Mouse (Mus musculus) MN1 (cell line): Measurements from ENCODE around the gene Hoxc9.

Source experiments
- DNase-seq: peaks from one replicate; pipeline ENCODE4 v3.0.0-alpha.2; 2016; ENCODE audit warnings: low spot score

The Hoxc9 gene

GRCm38 (mm10) chr15:102956906-102957305 is 19.3 kb upstream of the Hoxc9 start:
- DNase-seq, result no peak

GRCm38 (mm10) chr15:102959663-102960191 is 16.5 kb upstream of the Hoxc9 start:
- no peak for DNase-seq

DNA sequence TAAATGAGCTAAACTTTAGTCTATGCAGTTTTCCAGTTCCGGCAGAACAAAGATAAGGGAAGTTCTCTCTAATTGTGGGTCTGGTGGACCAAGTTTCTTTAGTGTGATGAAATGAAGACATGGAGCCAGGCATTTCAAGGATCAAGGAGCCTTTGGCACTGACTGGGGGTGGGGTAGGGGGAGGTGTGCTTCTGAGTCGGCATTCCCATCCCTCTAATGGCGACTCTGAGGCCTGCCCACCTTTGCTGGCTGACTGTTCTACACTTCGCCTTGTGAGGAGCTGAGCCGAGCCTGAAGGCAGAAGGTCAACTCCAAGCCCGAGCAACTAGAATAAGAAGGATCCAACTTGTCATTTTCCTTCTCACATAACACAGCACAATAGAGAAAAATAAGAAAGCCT is 14.5 kb upstream of the Hoxc9 start:
- DNase-seq, result no peak

GRCm38 (mm10) chr15:102962492-102962891 is 13.7 kb upstream of the Hoxc9 start:
- DNase-seq, result no peak

DNA sequence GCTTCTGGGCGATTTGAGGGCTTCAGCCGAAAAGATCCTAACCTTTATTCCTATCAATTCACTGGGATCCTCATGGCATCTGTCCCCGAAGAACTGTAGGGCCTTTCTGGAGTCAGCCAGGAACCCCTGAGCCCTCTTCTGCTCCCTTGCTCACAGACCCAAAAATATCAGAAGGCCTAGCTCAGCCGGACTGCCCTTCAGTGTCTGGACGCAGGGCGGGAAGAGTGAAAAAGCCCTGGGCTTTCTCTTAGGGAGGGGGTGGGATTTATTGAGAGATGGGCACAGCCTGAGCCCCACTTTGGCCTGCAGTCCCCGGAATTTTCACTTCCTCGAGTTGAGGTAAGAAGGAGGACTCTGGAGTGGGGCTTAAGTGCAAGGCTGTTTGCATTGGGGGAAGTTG is 13.0 kb upstream of the Hoxc9 start:
- no peak for DNase-seq

DNA sequence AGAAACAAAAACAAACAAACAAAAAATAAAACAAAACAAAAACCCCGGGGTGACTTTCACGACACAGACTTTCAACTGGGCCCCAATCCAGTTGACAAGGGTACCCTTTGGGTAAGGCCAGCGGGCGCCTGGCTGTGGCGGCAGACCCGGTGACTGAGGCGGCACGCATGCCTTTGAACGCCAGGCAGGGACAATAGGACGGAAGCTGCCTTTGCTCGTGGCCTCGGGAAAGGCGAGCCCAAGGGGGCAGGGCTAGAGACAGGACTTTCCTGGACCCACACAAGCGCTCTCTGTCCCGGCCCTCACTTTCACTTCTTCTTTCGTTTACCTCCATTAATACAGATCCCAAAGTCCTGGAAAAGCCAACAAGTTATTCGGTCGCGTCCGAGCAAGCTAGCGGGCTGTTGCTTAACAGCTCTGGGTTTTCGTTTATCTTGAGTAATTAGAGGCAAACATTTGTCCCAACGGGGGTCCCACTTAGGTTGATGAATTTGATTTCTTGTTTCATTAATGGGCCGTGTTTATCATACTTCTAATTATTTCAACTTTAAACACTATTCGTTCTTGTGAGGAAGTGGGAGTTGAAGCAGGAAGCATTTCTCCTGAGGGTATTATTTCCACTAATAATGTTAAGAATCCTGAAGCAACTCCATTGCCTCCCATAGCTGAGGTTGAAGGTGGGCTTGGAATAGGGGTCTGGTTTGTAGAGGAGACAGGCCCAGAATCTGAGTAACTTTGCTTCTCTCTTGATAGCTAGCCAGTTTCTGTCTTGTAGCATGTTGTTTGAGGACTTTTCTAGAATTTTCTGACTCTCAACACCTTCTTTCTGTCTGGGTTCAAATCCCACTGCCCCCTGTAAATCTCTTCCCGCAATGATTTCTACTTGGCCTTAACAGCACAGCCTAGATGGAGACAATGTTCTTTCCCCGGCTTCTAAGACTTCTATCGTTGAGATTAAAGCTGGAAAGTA is 12.3 kb upstream of the Hoxc9 start:
- DNase-seq, result peak; percentile 79

GRCm38 (mm10) chr15:102965003-102965891 is 11.0 kb upstream of the Hoxc9 start:
- no peak for DNase-seq

DNA sequence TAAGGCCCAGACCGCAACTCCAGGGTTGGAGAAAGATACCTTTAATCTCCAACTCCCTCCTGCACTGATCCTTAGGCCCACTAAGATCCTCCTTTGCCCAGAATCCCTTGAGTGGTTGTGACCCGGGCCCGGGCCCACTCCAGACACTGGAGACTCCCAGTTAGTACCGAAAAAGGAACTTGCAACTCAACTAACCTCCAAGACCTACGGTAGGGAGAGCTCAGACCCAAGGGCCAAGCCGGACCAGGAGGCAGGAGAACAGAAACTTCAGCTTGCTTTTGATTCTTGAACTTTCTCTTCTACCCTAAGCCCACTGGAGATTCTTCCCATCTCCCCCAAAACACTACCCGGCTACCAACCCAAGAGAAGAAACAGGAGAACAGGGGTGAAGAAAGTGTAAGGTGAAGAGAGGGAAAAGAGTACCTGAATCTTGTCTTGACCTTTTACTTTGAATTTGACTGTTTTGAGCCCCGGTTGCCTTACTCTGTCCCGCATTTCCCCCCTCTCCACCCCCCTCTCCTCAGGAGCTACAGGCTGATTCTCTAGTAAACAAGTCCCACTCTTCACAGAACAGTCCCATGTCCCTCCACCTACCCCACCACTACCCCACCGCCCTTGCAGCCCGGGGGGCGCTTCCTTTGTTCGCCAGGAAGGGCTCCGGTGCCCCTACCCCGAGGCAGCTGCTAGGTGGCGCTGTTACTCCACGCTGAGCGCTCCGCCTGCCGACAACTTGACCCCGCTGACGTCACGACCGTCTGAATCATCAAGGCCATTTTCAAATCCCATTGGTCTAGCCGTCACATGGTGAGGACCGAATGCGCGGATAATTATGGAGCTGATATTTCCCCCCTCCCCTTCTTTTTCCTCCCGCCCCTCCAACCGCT is 10.1 kb upstream of the Hoxc9 start:
- DNase-seq, result peak; percentile 99

GRCm38 (mm10) chr15:102966776-102967311 is 9.4 kb upstream of the Hoxc9 start, which contains the start of gene Hoxc10:
Hoxc10 (plus strand) TSS chr15:102966796.
- DNase-seq, result peak; percentile 79

DNA sequence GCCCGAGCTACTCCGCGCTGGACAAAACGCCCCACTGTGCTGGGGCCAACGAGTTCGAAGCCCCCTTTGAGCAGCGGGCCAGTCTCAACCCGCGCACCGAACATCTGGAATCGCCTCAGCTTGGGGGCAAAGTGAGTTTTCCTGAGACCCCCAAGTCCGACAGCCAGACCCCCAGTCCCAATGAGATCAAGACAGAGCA is 9.0 kb upstream of the Hoxc9 start, which contains the start of gene Hoxc5:
TSS of gene Hoxc5 (plus strand) at position 132 of the 199 bp plus-strand sequence.
- DNase-seq, result no peak

DNA sequence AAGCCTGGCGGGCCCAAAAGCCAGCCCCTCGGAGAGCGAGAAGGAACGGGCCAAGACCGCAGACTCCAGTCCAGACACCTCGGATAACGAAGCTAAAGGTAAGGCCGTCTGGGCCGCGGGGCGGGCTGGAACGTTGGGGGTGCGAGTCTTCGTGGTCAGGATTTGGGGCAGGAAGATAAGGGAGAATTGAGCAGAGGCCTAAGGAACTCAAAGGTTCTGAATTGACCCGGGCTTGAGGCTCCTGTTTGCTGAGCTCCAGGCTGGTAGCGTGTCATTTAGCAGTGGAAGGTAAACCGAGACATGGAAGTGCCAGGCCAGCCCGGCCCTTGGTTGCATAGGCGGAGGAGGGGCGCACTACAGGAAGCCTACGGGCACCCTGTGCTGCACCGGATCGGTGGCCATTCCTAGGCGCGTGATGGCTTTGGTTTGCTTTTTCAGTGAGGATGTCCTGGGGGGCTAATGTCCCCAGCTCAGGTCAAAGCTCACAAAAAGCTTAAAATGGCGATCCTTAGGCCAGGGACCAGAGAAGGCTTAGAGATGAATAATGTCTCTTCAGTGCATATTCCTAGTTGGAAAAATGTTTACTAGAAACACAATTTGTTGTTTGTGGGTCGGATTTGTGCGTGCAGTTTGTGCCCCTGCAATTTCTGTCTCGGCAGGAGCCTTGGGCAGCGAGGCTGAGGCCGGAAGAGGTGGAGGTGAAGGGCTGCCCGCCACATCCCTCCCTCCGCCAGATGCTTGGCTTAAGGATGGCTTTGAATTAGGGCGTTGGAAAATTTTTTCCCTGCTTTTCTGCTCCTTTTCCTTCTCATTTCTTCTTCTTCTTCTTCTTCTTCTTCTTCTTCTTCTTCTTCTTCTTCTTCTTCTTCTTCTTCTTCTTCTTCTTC is 8.5 kb upstream of the Hoxc9 start:
- DNase-seq, result peak; percentile 74

GRCm38 (mm10) chr15:102969296-102969695 is 6.9 kb upstream of the Hoxc9 start:
- no peak for DNase-seq

DNA sequence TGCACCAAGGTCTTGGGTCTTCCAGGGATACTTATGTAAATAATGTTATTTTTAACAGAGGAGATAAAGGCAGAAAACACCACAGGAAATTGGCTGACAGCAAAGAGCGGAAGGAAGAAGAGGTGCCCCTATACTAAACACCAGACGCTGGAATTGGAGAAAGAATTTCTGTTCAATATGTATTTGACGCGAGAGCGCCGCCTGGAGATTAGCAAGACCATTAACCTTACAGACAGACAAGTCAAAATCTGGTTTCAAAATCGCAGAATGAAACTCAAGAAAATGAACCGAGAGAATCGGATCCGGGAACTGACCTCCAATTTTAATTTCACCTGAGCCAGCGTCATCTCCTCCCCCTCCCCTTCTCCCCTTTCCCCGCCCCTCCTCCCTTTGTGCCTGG is 5.5 kb upstream of the Hoxc9 start:
- DNase-seq, result no peak

DNA sequence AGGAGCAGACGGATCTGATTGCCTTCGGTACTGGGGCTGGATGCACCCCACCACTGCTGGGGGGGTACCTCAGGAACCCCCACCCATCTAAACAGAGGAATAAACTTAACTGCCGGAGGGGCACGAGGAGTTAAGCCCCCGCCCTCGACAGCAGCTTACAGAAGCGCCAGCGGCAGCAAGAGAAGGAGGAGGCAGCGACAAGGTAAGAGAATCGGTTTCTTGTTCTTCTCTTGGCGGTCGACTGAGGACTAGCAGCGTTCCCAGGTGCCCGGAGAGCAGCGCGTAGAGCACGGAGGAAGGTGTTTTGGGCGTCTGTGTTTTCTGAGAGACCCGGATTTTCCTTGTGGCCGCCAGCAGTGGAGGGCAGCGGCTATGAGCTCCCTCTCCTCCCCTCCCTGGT is 4.0 kb upstream of the Hoxc9 start:
- no peak for DNase-seq

DNA sequence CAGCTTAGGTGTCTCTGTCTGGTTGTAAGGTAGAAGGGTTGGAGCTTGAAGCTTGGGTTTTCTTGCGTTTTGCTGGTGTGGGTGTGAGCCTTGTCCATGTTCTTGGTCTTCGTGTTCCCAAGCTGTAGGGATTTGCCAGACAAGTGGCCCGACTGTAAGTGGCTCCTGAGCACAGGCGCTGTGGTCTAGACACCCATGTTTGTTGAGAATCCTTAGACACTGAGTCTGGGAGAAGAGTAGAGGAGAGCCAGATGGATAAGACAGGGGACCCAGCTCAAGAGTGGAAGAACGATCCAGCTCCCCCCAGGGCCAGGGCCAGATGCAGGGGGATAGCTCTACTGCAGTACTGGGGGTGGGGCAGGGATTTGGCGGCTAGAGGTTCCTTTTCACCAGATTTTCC is 3.5 kb upstream of the Hoxc9 start:
- no peak for DNase-seq

DNA sequence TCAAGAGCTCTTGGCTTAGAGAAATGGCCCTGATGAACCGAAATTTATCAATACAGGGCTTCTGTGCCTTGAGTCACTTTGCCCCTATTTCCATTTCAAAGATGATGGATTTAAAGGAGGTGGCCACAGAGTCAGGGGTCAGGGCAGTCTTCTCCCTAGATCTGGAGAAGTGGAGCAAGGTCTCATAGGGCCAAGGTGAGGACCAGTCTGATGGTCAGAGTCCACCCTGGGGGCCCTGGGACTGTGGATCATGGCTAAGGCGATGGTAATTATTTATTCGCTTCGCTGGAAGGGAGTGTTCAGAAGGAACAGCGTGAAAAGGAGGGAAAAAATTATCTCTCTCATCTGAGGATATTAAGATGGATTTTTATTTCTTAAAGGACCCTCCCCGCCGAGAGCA is 1.2 kb upstream of the Hoxc9 start:
- DNase-seq, result no peak

- DNase-seq, result peak; percentile 71
These were observed 539 bp upstream of the Hoxc9 start for GRCm38 (mm10) chr15:102975688-102976111.

GRCm38 (mm10) chr15:102976631-102977422 is 588 bp downstream of the Hoxc9 start:
- DNase-seq, result peak; percentile 57

- DNase-seq, result peak; percentile 66
These were observed 1.3 kb downstream of the Hoxc9 start for GRCm38 (mm10) chr15:102977423-102977974.
